Mouse (Mus musculus) heart, adult 8-10 months (tissue): Measurements from ENCODE around the gene Inmt. TPM values are rescaled to one million over a fixed set of nuclear protein-coding genes. Genes with fewer than 3 reads are reported as not detected.

Experiments used
- DNase-seq: peaks from one replicate; pipeline ENCODE4 v3.0.0; 2022; ENCODE audit warnings: low spot score
- total RNA-seq, 4 experiments: library from RNA; stranded (reverse); gene quantifications; 2 replicates each; pipeline ENCODE4 v1.2.4; 2022

The Inmt gene
- total RNA-seq, 4 experiments from 2014 or later = 24.3 to 119 (median 52.8) TPM

- DNase-seq = no peak
Observed at GRCm38 (mm10) chr6:55169818-55170217, 5.0 kb downstream of the Inmt start.

DNA sequence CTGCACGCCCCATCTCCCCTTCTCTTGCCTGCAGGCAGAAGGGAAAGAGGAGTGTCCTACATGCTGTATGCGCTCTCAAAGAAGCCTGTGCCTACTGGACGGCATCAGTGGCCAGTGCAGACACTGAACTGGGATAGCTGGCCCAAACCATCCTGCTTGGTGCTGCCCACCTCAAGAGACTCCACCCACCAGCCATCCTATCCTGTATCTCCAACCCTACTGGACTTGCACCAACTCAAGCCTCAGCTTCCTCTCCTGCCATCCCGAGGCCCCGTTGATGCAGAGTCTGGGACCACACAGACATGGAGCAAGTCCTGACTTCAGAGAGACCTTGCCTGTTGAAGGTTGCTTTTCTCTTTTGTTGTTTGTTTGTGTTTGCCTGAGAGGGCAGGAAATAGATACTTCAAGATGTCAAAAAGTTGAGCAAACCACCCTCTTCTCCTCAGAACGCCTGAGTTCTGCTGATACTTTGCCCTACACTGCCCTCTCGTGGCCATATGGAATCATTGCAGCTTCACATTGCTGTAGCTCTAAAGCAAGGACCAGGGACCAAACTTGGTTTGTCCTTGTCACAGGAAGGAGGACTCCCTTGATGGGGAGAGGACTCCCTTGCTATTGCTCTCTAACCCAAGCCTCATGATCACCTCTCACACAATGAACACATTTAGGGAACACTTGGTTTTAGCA lies 7.9 kb downstream of the Inmt start:
- peak; percentile 77 for DNase-seq

DNA sequence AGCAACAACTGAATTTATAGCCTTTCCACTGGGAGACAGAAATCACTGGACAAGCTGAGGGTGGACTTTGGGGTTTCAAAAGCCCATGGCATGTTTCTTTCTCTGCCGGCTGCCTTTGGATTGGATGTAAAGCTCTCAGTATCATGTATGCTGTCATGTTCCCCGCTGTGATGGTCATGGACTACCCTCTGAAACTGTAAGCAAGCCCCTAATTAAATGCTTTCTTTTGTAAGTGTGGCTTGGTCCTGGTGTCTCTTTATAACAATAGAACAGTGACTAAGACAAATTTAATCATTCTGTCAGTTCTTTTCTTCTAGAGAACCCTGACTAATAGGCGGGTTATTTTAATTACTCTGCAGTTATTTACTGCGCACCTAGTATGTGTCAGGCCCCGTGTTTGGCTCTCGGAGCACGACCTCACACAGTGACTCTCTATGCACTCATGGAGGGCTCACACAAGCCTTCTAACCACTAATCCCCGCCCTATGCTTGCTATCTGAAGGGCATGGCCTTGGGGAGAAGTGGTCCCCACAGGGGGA lies 11.7 kb downstream of the Inmt start:
- DNase-seq = no peak

GRCm38 (mm10) chr6:55161311-55161761 lies 13.5 kb downstream of the Inmt start:
- DNase-seq = no peak

DNA sequence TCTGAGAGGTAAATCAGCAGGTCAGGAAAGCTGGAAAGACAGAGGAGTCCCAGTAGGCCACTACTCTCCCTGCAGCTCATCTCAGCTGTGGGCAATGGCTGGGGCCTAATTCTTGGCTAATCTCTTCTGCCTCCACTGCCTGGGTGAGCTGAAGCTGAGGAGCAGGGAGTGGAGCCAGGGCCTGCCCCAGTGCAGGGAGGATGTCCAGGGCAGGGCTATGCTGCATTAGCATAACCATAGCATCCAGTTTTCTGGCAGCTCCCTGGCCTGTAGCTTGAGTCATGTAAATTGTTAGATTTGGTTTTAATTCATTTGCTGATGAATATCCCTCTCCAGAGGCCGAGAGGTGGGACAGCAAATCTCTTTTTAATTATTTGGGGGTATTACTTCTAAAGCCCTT lies 15.6 kb downstream of the Inmt start:
- DNase-seq = no peak

GRCm38 (mm10) chr6:55152226-55152625 lies 22.6 kb downstream of the Inmt start:
- DNase-seq = no peak

DNA sequence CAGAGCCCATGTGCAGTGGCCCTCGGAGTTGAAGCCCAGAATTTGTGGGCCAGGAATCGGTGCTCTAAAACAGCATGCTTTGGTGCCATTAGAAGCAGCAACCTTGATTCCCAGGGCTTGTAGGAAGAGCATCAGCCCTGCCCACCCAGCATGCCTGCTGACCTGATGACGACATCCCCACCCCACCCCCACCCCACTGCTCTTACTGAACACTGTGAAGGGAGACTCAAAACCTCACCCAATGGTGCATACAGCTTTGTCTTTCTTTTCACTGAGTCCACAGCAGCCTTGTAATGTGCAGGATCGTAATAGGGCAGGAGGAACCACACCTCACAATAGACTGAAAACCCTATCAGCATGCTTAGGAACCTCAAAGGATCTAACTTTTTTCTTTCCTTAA lies 28.7 kb downstream of the Inmt start:
- DNase-seq = no peak

GRCm38 (mm10) chr6:55145285-55145684 lies 29.6 kb downstream of the Inmt start:
- DNase-seq = peak; percentile 50

DNA sequence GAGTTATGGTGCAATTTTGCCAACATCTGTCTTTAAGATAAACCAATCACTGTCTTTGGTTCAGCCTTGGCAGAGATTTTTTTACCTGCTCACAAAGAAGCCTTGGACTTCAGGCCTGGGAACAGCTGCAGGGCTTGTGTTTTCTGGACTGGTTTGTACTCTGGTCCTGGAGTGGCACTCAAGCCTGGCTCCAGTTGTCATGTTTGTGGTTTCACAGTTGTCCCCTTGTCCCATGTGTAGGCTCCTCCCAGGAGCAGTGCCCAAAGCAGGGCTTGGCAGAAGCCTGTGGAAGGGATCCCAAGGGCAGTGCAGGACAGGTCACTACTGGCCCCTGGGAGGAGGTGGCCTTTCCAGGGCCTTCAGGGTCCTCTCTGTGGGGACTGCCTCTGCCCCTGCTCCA lies 36.5 kb downstream of the Inmt start:
- peak; percentile 38 for DNase-seq

GRCm38 (mm10) chr6:55133425-55133824 lies 41.4 kb downstream of the Inmt start:
- no peak for DNase-seq

- peak; percentile 24 for DNase-seq
Observed at GRCm38 (mm10) chr6:55132794-55133193, 42.0 kb downstream of the Inmt start, which contains the start of gene Crhr2. Crhr2 (minus strand) TSS chr6:55133016.

- no peak for DNase-seq
Observed at GRCm38 (mm10) chr6:55131301-55131700, 43.5 kb downstream of the Inmt start.

- peak; percentile 24 for DNase-seq
Observed at GRCm38 (mm10) chr6:55130631-55131030, 44.2 kb downstream of the Inmt start.

DNA sequence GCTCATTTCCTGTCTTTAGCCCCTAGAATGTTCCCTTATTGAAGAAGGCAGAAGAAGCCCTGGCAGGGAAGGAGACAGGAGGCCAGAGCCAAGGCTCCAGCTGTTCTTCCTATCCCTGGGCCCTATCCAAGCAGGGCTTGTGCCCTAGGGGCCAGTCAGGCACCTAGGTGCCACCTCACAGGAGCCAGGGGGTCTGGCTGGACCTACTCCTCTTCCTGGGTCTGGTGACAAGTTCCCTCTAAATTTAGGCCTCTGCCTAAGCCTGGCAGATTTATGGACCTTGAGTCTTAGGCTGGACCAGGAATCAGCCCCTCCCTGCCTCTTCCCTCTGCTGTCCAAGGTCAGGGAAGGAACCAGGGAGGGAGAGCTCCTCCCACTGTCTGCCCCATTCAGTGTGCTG lies 46.5 kb downstream of the Inmt start:
- DNase-seq = no peak

GRCm38 (mm10) chr6:55126576-55126975 lies 48.3 kb downstream of the Inmt start:
- DNase-seq = no peak

DNA sequence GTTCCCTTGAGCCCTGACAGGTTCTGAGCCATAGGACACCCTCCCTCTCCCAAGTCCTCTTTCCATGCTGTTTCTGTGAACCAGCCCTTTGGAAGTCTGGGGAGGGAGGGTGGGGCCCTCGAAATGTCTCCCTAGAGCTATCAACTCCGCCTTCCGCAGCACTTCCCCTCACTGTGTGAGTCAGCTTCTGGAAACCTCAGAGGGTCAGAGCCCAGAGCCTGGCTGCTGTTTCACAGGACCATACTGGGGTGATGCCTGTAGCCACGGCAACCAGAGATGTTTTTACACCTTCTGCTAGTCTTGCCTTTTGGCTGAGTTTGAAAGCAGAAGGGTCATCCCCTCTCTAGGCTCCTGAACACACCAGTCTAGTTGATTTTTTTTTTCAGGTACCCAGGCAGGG lies 51.8 kb downstream of the Inmt start:
- DNase-seq = peak; percentile 36

Other genes starting within 250 kb of the Inmt start
- gene Nod1, start 202.4 kb downstream of the Inmt start, total RNA-seq = 10 to 100 TPM; 17.8 to 19.7 (median 19.4) TPM
- 10 to 100 TPM; 24.9 to 36.1 (median 27.0) TPM for gene Ggct, start 182.1 kb downstream of the Inmt start, total RNA-seq
- gene Gars, start 137.0 kb downstream of the Inmt start, total RNA-seq = 10 to 100 TPM; 55.9 to 58.8 (median 57.4) TPM
- gene Crhr2, start 42.0 kb downstream of the Inmt start, total RNA-seq = 10 to 100 TPM; 20.4 to 30.3 (median 22.6) TPM
- 1 to 10 TPM; 3.7 to 6.6 (median 4.6) TPM for gene Mindy4, start 28.3 kb upstream of the Inmt start, total RNA-seq
- 100 to 1,000 TPM; 336 to 404 (median 350) TPM for gene Aqp1, start 161.4 kb upstream of the Inmt start, total RNA-seq
- gene Ghrhr, start 201.3 kb upstream of the Inmt start, total RNA-seq = not detected